Mouse (Mus musculus) limb, embryonic 14.5 days (tissue): ENCODE data around the gene Adk. TPM values are rescaled to one million over a fixed set of nuclear protein-coding genes. Genes with fewer than 3 reads are reported as not detected.

Experiments
- ATAC-seq: fragments of 200-750 bp; cut with Nextera tagmentation; 2 replicates; pipeline ENCODE4 v1.8.0; 2017; ENCODE audit warnings: low read depth, moderate number of reproducible peaks, moderate TSS enrichment; ENCODE audit not compliant: low FRiP score
- DNase-seq: peaks from one replicate; pipeline ENCODE4 v3.0.0-alpha.2; 2015; ENCODE audit warnings: low spot score
- H3K27ac ChIP-seq: fragments of 300-500 bp; sonication (generic); replicated peaks from 2 replicates; pipeline ENCODE4 v1.5.1; 2014; ENCODE audit warnings: low read depth, mild to moderate bottlenecking, low read length, moderate library complexity, mixed read lengths
- H3K27me3 ChIP-seq: fragments of 300-500 bp; sonication (generic); 2 replicates; pipeline ENCODE4 v1.6.1; 2014; ENCODE audit warnings: low read length, mixed read lengths; ENCODE audit not compliant: control insufficient read depth, insufficient read depth
- H3K36me3 ChIP-seq: fragments of 300-500 bp; sonication (generic); 2 replicates; pipeline ENCODE4 v1.6.1; 2014; ENCODE audit warnings: mild to moderate bottlenecking, low read length, moderate library complexity, mixed read lengths; ENCODE audit not compliant: control insufficient read depth, insufficient read depth
- H3K4me1 ChIP-seq: fragments of 300-500 bp; sonication (generic); 2 replicates; pipeline ENCODE4 v1.6.1; 2014; ENCODE audit warnings: antibody characterized with exemption, low read length, mixed read lengths; ENCODE audit not compliant: control insufficient read depth, insufficient read depth
- H3K4me2 ChIP-seq: fragments of 300-500 bp; sonication (generic); replicated peaks from 2 replicates; pipeline ENCODE4 v1.6.1; 2014; ENCODE audit warnings: low read depth, mild to moderate bottlenecking, low read length, moderate library complexity; ENCODE audit not compliant: severe bottlenecking
- H3K4me3 ChIP-seq: fragments of 300-500 bp; sonication (generic); replicated peaks from 2 replicates; pipeline ENCODE4 v1.5.1; 2014; ENCODE audit warnings: low read length
- H3K9ac ChIP-seq: fragments of 300-500 bp; sonication (generic); 2 replicates; pipeline ENCODE4 v1.6.1; 2014; ENCODE audit warnings: mild to moderate bottlenecking, low read depth, low read length, moderate library complexity; ENCODE audit not compliant: severe bottlenecking
- H3K9me3 ChIP-seq: fragments of 300-500 bp; sonication (generic); 2 replicates; pipeline ENCODE4 v1.6.1; 2016; ENCODE audit warnings: low read length; ENCODE audit not compliant: control insufficient read depth
- POLR2A ChIP-seq: fragments of 200-500 bp; IDR thresholded peaks from 2 replicates; pipeline ENCODE4 v1.8.0; 2012; ENCODE audit warnings: inconsistent platforms, mild to moderate bottlenecking, moderate library complexity, borderline replicate concordance; ENCODE audit not compliant: insufficient read depth, insufficient read length; ENCODE audit errors: extremely low read depth
- WGBS: fragments of 180-500 bp; shearing (Covaris S2); extraction: QIAGEN DNeasy Blood & Tissue Kit; methylation state at CpG from one replicate; pipeline ENCODE4 v1.1.7; 2014; 5-methylcytosine and 5-hydroxymethylcytosine counted together
- polyA plus RNA-seq, 2 experiments: library from polyadenylated mRNA; depleted of rRNA in 1 of 2; stranded (reverse) in 1 of 2; unstranded in 1 of 2; fragments of >200 nt; fragmentation: Nextera tagmentation in 1 of 2; extraction: Ambion mirVana in 1 of 2; gene quantifications; 2 replicates each; pipeline versions ENCODE4 v1.2.1 to v1.2.3; 2012 to 2014

Gene Adk
- polyA plus RNA-seq, 2 experiments: 55.6 to 140 TPM

DNA sequence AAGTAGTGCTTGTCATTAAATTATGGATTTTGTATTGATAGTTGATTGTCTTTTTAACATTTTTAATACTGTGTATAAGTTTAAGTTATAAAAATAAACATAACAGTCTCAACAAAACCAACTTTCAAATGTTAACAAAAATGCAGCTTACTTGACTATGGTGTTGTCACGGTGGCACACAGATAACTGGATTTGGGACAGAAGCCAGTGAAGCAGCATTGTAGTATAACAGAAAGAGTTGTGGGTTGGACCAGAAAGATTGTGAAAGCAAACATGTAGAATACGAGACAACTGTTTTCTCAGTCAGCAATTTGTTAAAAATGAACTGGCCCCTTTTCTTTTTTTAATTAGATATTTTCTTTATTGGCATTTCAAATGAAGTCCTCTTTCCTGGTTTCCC lies 122.4 kb downstream of the Adk start:
- no peak for ATAC-seq
- no peak for TF ChIP-seq POLR2A
- Histone ChIP-seq H3K27ac (no peak overlapping the region), H3K9ac (no peak overlapping the region), H3K4me3 (no peak overlapping the region), H3K9me3 (no peaks in the 10 kb centered on the region), H3K27me3 (no peaks in the 10 kb centered on the region), H3K36me3 (no peaks in the 10 kb centered on the region), H3K4me2 (no peak overlapping the region), H3K4me1 (no peaks in the 10 kb centered on the region)
- DNase-seq: no peak
- 87% methylated on average over 2 of the region's 2 CpGs for WGBS

DNA sequence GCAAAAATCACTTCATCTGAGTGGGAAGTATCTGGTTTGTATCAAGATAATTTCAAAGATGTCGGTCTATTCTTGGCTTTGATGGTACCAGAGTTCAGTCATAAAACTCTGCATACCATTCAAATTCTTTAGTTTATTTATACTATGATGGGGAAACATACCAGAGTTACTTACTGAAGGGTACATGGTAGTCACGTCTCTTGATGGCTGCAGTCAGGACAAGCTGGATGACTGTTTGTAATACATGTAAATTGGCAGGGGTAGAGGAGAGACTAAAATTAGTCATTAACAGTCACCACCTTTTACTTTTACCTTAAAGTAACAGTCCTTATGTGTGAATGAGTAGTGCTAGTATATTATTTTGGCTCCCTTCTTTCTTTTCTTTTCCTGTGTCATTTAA lies 125.4 kb downstream of the Adk start:
- H3K4me1 ChIP-seq: no peaks in the 10 kb centered on the region
- H3K9ac ChIP-seq: no peak overlapping the region
- DNase-seq: peak; percentile 9
- H3K27ac ChIP-seq: no peak overlapping the region
- H3K9me3 ChIP-seq: no peaks in the 10 kb centered on the region
- TF ChIP-seq POLR2A: no peak
- WGBS: 29% methylated on average over 2 of the region's 2 CpGs
- no peak for ATAC-seq
- no peak overlapping the region for H3K4me2 ChIP-seq
- no peaks in the 10 kb centered on the region for H3K27me3 ChIP-seq
- no peaks in the 10 kb centered on the region for H3K36me3 ChIP-seq
- no peak overlapping the region for H3K4me3 ChIP-seq

DNA sequence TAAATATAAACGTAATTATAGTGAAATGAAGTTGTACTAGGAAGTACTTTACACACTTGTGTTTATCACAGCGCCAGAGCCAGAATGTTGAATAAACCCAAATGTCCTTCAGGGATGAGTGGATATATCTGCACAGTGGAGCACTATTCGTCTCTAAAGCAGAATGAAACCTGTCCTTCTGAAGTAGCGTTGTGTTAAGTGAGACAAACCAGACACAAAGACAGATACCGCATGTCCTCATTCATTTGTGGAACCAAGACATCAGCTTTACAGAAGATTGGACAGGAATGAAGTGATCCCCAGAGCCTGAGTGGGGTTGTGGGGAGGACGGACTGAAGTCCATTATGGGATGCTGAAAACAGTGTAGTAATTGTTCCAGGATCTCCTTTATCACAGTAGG lies 126.0 kb downstream of the Adk start:
- Histone ChIP-seq H3K9ac (no peak overlapping the region), H3K36me3 (no peaks in the 10 kb centered on the region), H3K9me3 (no peaks in the 10 kb centered on the region), H3K27ac (no peak overlapping the region), H3K4me2 (no peak overlapping the region), H3K4me1 (no peaks in the 10 kb centered on the region), H3K4me3 (no peak overlapping the region), H3K27me3 (no peaks in the 10 kb centered on the region)
- ATAC-seq (no peak), DNase-seq (no peak)
- no peak for TF ChIP-seq POLR2A
- whole genome bisulfite sequencing: 84% methylated on average over 6 of the region's 6 CpGs

DNA sequence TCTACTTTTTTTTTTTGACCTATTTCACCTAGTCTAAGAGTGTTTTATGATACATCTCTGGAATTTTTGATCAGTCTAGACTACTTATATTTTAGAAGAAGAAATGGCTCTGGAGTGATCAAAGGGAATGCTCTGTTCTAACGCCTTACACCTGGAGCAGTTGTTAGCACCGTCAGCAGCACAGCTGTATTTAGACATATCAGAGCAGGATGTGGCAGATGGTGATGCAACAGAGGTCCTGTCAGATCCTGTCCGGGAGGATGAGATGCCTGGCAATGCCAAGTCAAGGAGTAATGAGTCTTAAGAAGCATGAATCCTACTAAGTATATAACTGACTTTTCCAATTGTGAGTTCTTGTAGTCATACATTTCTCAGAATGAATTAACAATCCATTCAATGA lies 128.7 kb downstream of the Adk start:
- ATAC-seq: no peak
- Histone ChIP-seq H3K4me3 (no peak overlapping the region), H3K9me3 (no peaks in the 10 kb centered on the region), H3K27ac (no peak overlapping the region), H3K4me1 (no peaks in the 10 kb centered on the region), H3K9ac (no peak overlapping the region), H3K4me2 (no peak overlapping the region), H3K27me3 (no peaks in the 10 kb centered on the region), H3K36me3 (no peaks in the 10 kb centered on the region)
- DNase-seq: no peak
- WGBS: 36% methylated on average over 3 of the region's 3 CpGs
- no peak for TF ChIP-seq POLR2A

DNA sequence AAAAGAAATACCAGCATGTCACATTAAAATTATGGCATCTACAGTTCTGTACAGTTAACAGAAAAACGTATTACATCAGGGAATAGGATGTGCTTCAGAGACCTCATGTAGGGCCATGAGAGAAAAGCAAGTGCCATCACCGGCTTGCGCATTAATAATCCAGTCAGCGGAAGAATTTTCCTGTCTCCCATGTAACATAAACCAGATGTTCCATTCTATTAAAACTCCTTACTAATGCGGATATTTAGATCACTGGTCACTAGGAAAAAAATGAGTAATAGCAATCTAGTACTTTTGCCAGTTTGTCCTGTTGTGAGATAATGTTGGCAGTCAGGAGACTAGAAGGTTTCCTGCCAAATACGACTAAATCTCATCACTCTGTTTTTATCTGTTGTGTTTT lies 139.6 kb downstream of the Adk start:
- 58% methylated on average over 6 of the region's 6 CpGs for WGBS
- no peak overlapping the region for H3K9ac ChIP-seq
- no peak overlapping the region for H3K4me3 ChIP-seq
- ATAC-seq (no peak), DNase-seq (peak; percentile 38)
- H3K9me3 ChIP-seq: no peaks in the 10 kb centered on the region
- no peaks in the 10 kb centered on the region for H3K27me3 ChIP-seq
- H3K4me2 ChIP-seq: no peak overlapping the region
- H3K36me3 ChIP-seq: no peaks in the 10 kb centered on the region
- no peaks in the 10 kb centered on the region; the same call in 1 of the 2 replicates for H3K4me1 ChIP-seq
- H3K27ac ChIP-seq: no peak overlapping the region
- TF ChIP-seq POLR2A: no peak

DNA sequence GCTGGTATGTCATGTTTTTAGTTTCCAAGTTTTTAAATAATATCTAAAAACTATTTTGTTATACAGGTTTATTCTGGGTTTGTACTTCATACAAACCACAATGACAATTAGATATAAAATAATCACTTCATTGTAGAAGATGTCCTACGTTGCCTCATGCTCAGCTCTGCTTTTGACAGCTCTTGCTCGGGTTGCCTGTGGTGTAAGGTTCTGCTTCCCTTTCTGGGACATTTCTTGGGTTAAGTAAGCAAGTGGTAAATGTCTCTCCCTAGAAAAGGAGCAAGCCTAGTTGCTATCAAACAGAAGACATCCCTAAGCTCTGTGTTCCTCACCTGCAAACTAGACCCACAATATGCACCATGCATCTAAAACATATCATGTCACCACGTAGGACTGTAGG lies 140.4 kb downstream of the Adk start:
- no peak overlapping the region for H3K9ac ChIP-seq
- no peak for DNase-seq

More for the DNA sequence above, 140.4 kb downstream of the Adk start:
- no peak for TF ChIP-seq POLR2A
- H3K27ac ChIP-seq: no peak overlapping the region
- 92% methylated on average over 3 of the region's 3 CpGs for WGBS
- H3K36me3 ChIP-seq: no peaks in the 10 kb centered on the region
- no peak for ATAC-seq
- H3K4me1 ChIP-seq: no peaks in the 10 kb centered on the region; the same call in 1 of the 2 replicates
- H3K4me2 ChIP-seq: no peak overlapping the region
- no peaks in the 10 kb centered on the region for H3K27me3 ChIP-seq
- no peaks in the 10 kb centered on the region for H3K9me3 ChIP-seq
- H3K4me3 ChIP-seq: no peak overlapping the region
